Mouse (Mus musculus): ENCODE measurements around the gene Rdh19. TPM values are rescaled to one million over a fixed set of nuclear protein-coding genes. Genes with fewer than 3 reads are reported as not detected.

Gene Rdh19
- not detected in 4 replicates for total RNA-seq (2023; ENCODE audit: inconsistent age)

DNA sequence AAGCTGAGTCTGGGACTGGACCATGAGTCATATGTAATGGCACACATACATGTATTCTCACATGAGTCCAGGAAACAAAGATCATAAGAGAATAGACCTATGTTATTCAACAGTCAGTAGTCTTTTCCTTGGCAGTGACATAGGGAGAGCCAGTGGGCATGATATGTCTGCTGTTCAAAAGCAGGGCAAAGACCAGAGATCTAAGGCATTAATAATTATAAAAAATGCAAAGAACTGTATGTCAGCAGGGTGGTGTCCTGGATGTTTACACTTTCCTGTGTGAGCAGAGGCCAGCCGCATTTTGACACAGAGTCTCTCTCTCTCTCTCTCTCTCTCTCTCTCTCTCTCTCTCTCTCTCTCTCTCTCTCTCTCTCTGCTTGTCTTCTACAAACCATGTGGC lies at the start of gene Rdh19:
Gene Rdh19 (plus strand): TSS at position 301 of the 400 bp plus-strand sequence.

DNA sequence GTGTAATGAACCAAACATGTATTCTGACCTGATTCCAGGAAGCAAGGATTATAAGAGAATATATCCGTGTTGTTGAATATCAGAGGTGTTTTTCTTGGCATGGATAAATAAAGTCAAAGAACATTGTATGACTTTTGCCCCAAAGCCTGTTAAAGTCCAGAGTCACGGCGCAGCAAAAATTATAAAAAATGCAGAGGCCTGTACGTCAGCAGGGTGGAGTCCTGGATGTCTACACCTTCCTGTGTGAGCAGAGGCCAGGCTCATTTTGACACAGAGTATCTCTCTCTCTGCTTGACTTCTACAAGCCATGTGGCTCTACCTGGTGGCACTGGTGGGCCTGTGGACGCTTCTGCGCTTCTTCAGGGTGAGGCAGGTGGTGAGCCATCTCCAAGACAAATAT lies 48.8 kb upstream of the Rdh19 start, which contains the start of gene Rdh16:
Gene Rdh16 (plus strand): TSS at position 262 of the 400 bp plus-strand sequence.

DNA sequence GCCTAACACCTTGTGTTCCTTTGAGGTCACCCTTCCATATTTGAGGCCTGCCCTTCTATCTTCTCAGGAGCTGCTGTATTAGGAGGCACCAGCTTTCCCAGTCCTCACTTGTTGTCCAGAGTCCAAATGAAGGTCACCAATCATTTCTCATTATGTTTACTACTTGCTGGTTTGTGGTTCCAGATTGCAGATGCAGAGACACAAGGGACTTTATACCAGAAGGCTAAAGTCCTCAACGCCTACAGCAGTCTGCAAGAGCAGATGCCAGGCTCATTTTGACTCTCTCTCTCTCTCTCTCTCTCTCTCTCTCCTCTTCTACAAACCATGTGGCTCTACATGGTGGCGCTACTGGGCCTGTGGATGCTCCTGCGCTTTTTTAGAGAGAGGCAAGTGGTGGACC lies 16.5 kb downstream of the Rdh19 start, which contains the start of gene Rdh16f2:
Gene Rdh16f2 (plus strand): TSS at position 243 of the 400 bp plus-strand sequence.

DNA sequence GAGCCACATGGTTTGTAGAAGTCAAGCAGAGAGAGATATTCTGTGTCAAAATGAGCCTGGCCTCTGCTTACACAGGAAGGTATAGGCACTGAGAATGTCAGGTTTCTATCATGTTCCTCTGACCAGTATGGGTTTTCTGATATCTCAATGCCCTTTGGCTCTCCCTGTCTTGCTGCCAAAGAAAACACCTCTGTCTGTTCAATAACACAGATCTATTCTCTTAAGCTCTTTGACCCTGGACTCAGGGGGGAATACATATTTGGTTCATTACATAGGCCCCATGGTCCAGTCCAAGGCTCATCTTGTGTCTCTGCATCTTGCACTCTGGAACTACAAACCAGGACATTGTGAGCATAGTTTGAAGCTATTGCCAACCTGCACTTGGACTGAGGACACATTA lies 38.9 kb downstream of the Rdh19 start, which contains the start of gene Rdh7:
Gene Rdh7 (minus strand): TSS at position 213 of the 400 bp plus-strand sequence.

DNA sequence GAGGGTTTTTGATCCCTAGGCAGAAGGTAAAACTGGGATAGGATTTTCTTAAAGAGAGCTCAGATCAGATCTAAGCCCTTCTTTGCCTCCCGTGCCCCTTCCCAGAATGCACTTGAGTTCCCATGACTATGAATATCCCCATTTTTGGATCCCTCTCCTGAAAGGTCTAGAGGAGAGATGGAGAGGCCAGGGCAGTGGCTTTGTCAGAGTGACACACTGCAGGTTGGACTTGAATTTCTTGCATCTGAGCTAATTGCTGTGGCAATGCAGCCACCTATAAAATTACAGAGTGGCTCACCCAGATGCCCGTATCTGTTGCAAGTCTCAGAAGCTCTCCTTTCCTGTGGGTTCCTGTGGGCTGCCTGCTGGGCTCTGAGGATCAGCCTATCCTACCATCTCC lies 48.5 kb downstream of the Rdh19 start, which contains the start of gene Sdr9c7:
Gene Sdr9c7 (plus strand): TSS at position 301 of the 400 bp plus-strand sequence.

Other genes starting within 250 kb of the Rdh19 start
- 2.2 to 4.3 TPM (median 3.3 TPM) in 4 replicates for gene Lrp1, start 228.8 kb upstream of the Rdh19 start, total RNA-seq (2023; ENCODE audit: inconsistent age)
- gene Stat6, start 206.9 kb upstream of the Rdh19 start, total RNA-seq (2023; ENCODE audit: inconsistent age), result 226 to 243 TPM (median 231 TPM) in 4 replicates
- 8.6 to 12.6 TPM (median 10.8 TPM) in 4 replicates for gene Nemp1, start 183.0 kb upstream of the Rdh19 start, total RNA-seq (2023; ENCODE audit: inconsistent age)
- gene Nab2, start 181.4 kb upstream of the Rdh19 start, total RNA-seq (2023; ENCODE audit: inconsistent age), result 34.6 to 46.9 TPM (median 38.1 TPM) in 4 replicates
- 0.29 to 0.72 TPM (median 0.60 TPM) in 4 replicates for gene Myo1a, start 144.8 kb upstream of the Rdh19 start, total RNA-seq (2023; ENCODE audit: inconsistent age)
- not detected in 4 replicates for gene Tac2, start 125.5 kb upstream of the Rdh19 start, total RNA-seq (2023; ENCODE audit: inconsistent age)
- gene Zbtb39, start 110.4 kb upstream of the Rdh19 start, total RNA-seq (2023; ENCODE audit: inconsistent age), result 13.5 to 15.8 TPM (median 15.2 TPM) in 4 replicates
- not detected in 4 replicates for gene Gpr182, start 98.2 kb upstream of the Rdh19 start, total RNA-seq (2023; ENCODE audit: inconsistent age)
- 0.12 to 0.19 TPM in 2 of 4 replicates, not detected in the others for gene Rdh1, start 90.2 kb upstream of the Rdh19 start, total RNA-seq (2023; ENCODE audit: inconsistent age)
- not detected in 4 replicates for gene Rdh16f1, start 90.1 kb upstream of the Rdh19 start, total RNA-seq (2023; ENCODE audit: inconsistent age)
- not detected in 4 replicates for gene Rdh9, start 73.5 kb upstream of the Rdh19 start, total RNA-seq (2023; ENCODE audit: inconsistent age)
- gene Rdh16, start 48.8 kb upstream of the Rdh19 start, total RNA-seq (2023; ENCODE audit: inconsistent age), result not detected in 4 replicates
- not detected in 4 replicates for gene Rdh16f2, start 16.5 kb downstream of the Rdh19 start, total RNA-seq (2023; ENCODE audit: inconsistent age)
- not detected in 4 replicates for gene Rdh7, start 38.9 kb downstream of the Rdh19 start, total RNA-seq (2023; ENCODE audit: inconsistent age)
- not detected in 4 replicates for gene Sdr9c7, start 48.6 kb downstream of the Rdh19 start, total RNA-seq (2023; ENCODE audit: inconsistent age)
- not detected in 4 replicates for gene Hsd17b6, start 157.7 kb downstream of the Rdh19 start, total RNA-seq (2023; ENCODE audit: inconsistent age)
- 14.7 to 17.6 TPM (median 16.0 TPM) in 4 replicates for gene Prim1, start 165.2 kb downstream of the Rdh19 start, total RNA-seq (2023; ENCODE audit: inconsistent age)
- 579 to 612 TPM (median 595 TPM) in 4 replicates for gene Naca, start 185.6 kb downstream of the Rdh19 start, total RNA-seq (2023; ENCODE audit: inconsistent age)
- 125 to 138 TPM (median 132 TPM) in 4 replicates for gene Ptges3, start 209.0 kb downstream of the Rdh19 start, total RNA-seq (2023; ENCODE audit: inconsistent age)
- gene Atp5b, start 233.3 kb downstream of the Rdh19 start, total RNA-seq (2023; ENCODE audit: inconsistent age), result 578 to 690 TPM (median 600 TPM) in 4 replicates
- gene Baz2a, start 241.6 kb downstream of the Rdh19 start, total RNA-seq (2023; ENCODE audit: inconsistent age), result 114 to 132 TPM (median 129 TPM) in 4 replicates

Measured in B cell, adult (primary cell).